Mouse (Mus musculus) embryonic facial prominence, embryonic 14.5 days (tissue): ENCODE data around the gene Shroom3. TPM values are rescaled to one million over a fixed set of nuclear protein-coding genes. Genes with fewer than 3 reads are reported as not detected.

Experiments
- ATAC-seq: fragments of 200-750 bp; cut with Nextera tagmentation; 2 replicates; pipeline ENCODE4 v1.8.0; 2017; ENCODE audit warnings: low read depth, moderate number of reproducible peaks, moderate TSS enrichment
- DNase-seq: peaks from one replicate; pipeline ENCODE4 v3.0.0-alpha.2; 2015; ENCODE audit warnings: low spot score
- H3K27ac ChIP-seq: fragments of 300-500 bp; sonication (generic); replicated peaks from 2 replicates; pipeline ENCODE4 v1.5.1; 2014; ENCODE audit warnings: low read depth, mild to moderate bottlenecking, low read length, moderate library complexity
- H3K27me3 ChIP-seq: fragments of 300-500 bp; sonication (generic); replicated peaks from 2 replicates; pipeline ENCODE4 v1.6.1; 2014; ENCODE audit warnings: low read length; ENCODE audit not compliant: control insufficient read depth, insufficient read depth
- H3K36me3 ChIP-seq: fragments of 300-500 bp; sonication (generic); 2 replicates; pipeline ENCODE4 v1.6.1; 2014; ENCODE audit warnings: low read length, mixed read lengths; ENCODE audit not compliant: control insufficient read depth, insufficient read depth
- H3K4me1 ChIP-seq: fragments of 300-500 bp; sonication (generic); 2 replicates; pipeline ENCODE4 v1.6.1; 2014; ENCODE audit warnings: antibody characterized with exemption, low read length; ENCODE audit not compliant: control insufficient read depth, insufficient read depth
- H3K4me2 ChIP-seq: fragments of 300-500 bp; sonication (generic); 2 replicates; pipeline ENCODE4 v1.6.1; 2014; ENCODE audit warnings: low read depth, mild to moderate bottlenecking, low read length, moderate library complexity, mixed read lengths
- H3K4me3 ChIP-seq: fragments of 300-500 bp; sonication (generic); 2 replicates; pipeline ENCODE4 v1.5.1; 2014; ENCODE audit warnings: low read depth, mild to moderate bottlenecking, low read length
- H3K9ac ChIP-seq: fragments of 300-500 bp; sonication (generic); 2 replicates; pipeline ENCODE4 v1.6.1; 2014; ENCODE audit warnings: low read depth, mild to moderate bottlenecking, low read length, moderate library complexity, mixed read lengths
- H3K9me3 ChIP-seq: fragments of 300-500 bp; sonication (generic); 2 replicates; pipeline ENCODE4 v1.6.1; 2016; ENCODE audit warnings: low read length; ENCODE audit not compliant: control insufficient read depth
- WGBS: fragments of 180-500 bp; shearing (Covaris S2); extraction: QIAGEN DNeasy Blood & Tissue Kit; methylation state at CpG from one replicate; pipeline ENCODE4 v1.1.7; 2014; 5-methylcytosine and 5-hydroxymethylcytosine counted together
- polyA plus RNA-seq: library from polyadenylated mRNA; unstranded; fragments of >200 nt; fragmentation: Nextera tagmentation; extraction: Ambion mirVana; gene quantifications from 2 replicates; pipeline ENCODE4 v1.2.1, GENCODE M21; 2014

Shroom3 gene
- polyA plus RNA-seq, 1 experiment from 2014 or later: 3.4 TPM

DNA sequence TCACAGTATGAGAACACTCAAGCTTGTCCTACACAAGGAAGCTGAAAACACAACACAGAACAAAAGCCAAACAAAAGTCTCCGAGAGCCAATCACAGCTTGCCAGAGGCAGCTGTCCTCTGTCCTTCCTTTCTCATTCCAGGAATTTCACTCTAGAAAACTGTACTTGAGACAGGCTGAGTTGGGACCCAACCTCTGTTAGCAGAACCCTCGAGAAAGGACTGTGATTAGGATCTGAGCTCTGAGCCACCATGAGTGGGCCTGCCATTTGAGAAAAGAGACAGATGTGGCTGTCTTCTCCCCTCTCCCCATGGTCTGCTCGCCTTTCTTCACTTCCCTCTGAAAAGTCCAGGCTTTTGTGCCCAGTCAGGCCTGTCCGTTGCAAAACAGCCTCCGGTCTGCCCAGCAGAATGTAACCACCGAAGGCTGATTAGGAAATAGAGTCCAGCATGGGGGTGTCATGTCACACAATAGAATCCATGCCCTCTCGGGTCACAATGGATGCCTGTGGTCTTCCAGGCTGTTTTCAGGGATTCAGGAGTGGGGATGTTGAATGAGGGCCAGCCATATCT lies 24.8 kb downstream of the Shroom3 start:
- Histone ChIP-seq H3K27me3 (no peaks in the 10 kb centered on the region), H3K27ac (no peak overlapping the region), H3K4me3 (no peak overlapping the region), H3K36me3 (no peaks in the 10 kb centered on the region), H3K4me1 (no peaks in the 10 kb centered on the region), H3K9ac (no peak overlapping the region), H3K4me2 (no peak overlapping the region), H3K9me3 (no peaks in the 10 kb centered on the region)
- no peak for ATAC-seq
- no peak for DNase-seq
- 45% methylated on average over 7 of the region's 7 CpGs for WGBS

DNA sequence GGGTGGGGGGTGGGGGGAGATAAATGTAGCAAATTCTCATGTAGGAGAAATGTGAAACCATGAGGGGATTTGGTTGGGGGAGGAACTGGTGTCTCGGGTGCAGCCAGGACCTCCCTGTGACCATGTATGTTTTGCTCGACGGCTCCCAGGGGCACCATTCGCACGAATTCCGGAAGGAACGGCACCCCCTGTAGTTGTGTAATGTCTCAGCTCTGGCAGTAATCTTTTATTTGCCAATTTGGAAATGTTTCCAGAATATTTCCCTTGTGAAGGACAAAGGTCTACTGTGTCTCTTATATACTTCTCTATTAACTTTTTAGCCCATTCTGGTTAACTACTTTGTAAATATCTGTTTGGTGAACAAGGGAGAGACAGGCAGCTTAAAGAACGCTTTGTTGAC lies 27.5 kb downstream of the Shroom3 start:
- Histone ChIP-seq H3K9ac (no peak overlapping the region), H3K27me3 (no peaks in the 10 kb centered on the region), H3K4me3 (no peak overlapping the region), H3K36me3 (no peaks in the 10 kb centered on the region), H3K4me1 (no peaks in the 10 kb centered on the region), H3K27ac (no peak overlapping the region), H3K4me2 (no peak overlapping the region), H3K9me3 (no peaks in the 10 kb centered on the region)
- DNase-seq (no peak), ATAC-seq (no peak)
- 52% methylated on average over 8 of the region's 8 CpGs for WGBS

GRCm38 (mm10) chr5:92711666-92712290 lies 28.5 kb downstream of the Shroom3 start:
- H3K27me3 ChIP-seq: no peaks in the 10 kb centered on the region
- no peak overlapping the region for H3K4me2 ChIP-seq
- H3K4me1 ChIP-seq: no peaks in the 10 kb centered on the region
- H3K27ac ChIP-seq: no peak overlapping the region
- no peaks in the 10 kb centered on the region for H3K36me3 ChIP-seq
- 58% methylated on average over 5 of the region's 5 CpGs for WGBS
- ATAC-seq: no peak
- H3K4me3 ChIP-seq: no peak overlapping the region
- no peak for DNase-seq
- no peak overlapping the region for H3K9ac ChIP-seq
- no peaks in the 10 kb centered on the region for H3K9me3 ChIP-seq

DNA sequence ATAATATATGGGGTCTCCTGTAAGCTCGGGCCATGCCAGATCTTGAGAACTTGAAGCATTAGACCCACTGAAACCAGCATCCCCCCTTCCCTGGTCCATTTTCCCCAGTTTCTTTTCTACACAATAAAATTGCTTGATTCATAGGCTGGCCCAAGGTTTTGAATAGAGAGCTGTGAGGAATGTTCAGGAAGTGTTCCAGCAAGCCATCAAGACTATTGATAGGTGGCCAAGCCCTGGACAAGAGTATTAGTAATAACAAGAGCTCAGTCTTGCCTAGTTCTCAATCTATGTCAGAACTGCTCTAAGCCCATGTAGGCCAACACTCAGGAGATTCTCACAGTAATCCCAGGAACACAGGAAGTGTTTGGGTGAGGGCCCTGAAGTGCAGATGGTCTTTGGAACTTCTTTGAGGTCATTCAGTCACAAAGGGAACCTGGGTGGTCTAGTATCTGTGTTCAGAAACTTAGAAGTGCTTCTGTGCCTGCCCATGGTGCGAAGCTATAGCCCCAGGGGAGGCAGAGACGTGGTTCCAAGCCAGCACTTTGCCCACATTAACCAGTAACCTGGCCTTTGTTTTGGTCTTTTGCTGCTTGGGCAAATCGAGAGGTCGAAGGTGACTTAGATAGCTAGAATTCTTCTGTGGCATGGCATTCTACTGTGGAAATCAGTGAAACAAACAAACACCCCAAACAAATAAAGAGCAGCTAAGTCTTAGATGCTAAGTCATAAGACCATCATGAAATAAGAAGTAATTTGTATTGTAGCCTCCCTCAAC lies 29.6 kb downstream of the Shroom3 start:
- Histone ChIP-seq H3K36me3 (no peaks in the 10 kb centered on the region), H3K4me2 (no peak overlapping the region), H3K9ac (no peak overlapping the region), H3K27ac (no peak overlapping the region), H3K4me1 (no peaks in the 10 kb centered on the region), H3K4me3 (no peak overlapping the region), H3K9me3 (no peaks in the 10 kb centered on the region), H3K27me3 (no peaks in the 10 kb centered on the region)
- ATAC-seq (no peak), DNase-seq (no peak)
- WGBS: 79% methylated on average over 5 of the region's 5 CpGs

GRCm38 (mm10) chr5:92714886-92715285 lies 31.7 kb downstream of the Shroom3 start:
- H3K4me2 ChIP-seq: no peak overlapping the region
- 95% methylated on average over 2 of the region's 2 CpGs for WGBS
- no peak overlapping the region for H3K27ac ChIP-seq
- no peaks in the 10 kb centered on the region for H3K4me1 ChIP-seq
- DNase-seq: no peak
- no peaks in the 10 kb centered on the region for H3K27me3 ChIP-seq
- H3K9ac ChIP-seq: no peak overlapping the region
- H3K9me3 ChIP-seq: no peaks in the 10 kb centered on the region
- ATAC-seq: no peak
- no peaks in the 10 kb centered on the region for H3K36me3 ChIP-seq
- H3K4me3 ChIP-seq: no peak overlapping the region

- Histone ChIP-seq H3K4me2 (no peak overlapping the region), H3K4me1 (no peaks in the 10 kb centered on the region), H3K9ac (no peak overlapping the region), H3K4me3 (no peak overlapping the region), H3K9me3 (no peaks in the 10 kb centered on the region), H3K27ac (no peak overlapping the region), H3K27me3 (no peaks in the 10 kb centered on the region), H3K36me3 (no peaks in the 10 kb centered on the region)
- no peak for ATAC-seq
- DNase-seq: no peak
- WGBS: 73% methylated on average over 11 of the region's 11 CpGs
Observed at GRCm38 (mm10) chr5:92715319-92715718, 32.1 kb downstream of the Shroom3 start.

GRCm38 (mm10) chr5:92715890-92716289 lies 32.7 kb downstream of the Shroom3 start:
- no peaks in the 10 kb centered on the region for H3K9me3 ChIP-seq
- no peak overlapping the region for H3K27ac ChIP-seq
- no peaks in the 10 kb centered on the region for H3K4me1 ChIP-seq
- 70% methylated on average over 2 of the region's 2 CpGs for WGBS
- H3K27me3 ChIP-seq: no peaks in the 10 kb centered on the region
- no peak overlapping the region for H3K4me2 ChIP-seq
- no peak overlapping the region for H3K9ac ChIP-seq
- no peaks in the 10 kb centered on the region for H3K36me3 ChIP-seq
- no peak overlapping the region for H3K4me3 ChIP-seq
- DNase-seq: no peak
- ATAC-seq: no peak

DNA sequence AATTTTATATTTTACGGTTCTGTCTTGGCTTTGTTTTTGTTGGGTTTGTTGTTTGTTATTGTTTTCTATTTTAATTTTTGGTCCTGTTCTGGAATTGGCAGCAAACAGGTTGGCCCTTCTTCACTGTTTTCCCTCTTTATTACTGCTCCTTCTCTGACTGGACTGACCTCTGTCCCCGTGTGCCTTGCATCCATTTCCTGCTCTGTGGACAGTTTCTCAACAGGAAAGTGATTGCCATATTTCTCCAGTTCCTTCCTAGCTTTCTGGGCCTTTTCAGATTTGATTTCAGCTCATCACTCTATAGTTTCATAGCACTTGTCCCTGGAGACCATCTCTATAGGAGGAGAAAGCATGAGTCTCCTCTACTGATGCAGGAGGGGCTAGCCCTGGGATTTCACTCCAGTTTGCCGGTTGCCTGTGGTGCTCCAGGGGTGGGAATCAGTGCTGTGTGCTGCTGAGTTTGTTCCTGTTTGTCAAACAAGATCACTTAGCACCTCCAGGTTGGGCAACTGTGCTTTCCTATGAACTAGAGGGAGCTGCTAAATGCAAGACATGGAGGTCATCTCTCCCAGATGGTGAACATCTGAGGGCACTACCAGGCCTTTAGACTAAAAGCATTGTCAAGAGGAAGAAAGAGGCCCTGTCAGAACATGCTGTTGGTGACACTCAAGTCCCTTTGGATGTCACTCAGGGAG lies 34.6 kb downstream of the Shroom3 start:
- no peaks in the 10 kb centered on the region for H3K36me3 ChIP-seq
- H3K27me3 ChIP-seq: no peaks in the 10 kb centered on the region
- H3K4me2 ChIP-seq: no peak overlapping the region
- H3K4me1 ChIP-seq: no peaks in the 10 kb centered on the region
- WGBS: 56% methylated on average over 3 of the region's 3 CpGs
- no peak for DNase-seq
- ATAC-seq: no peak
- no peaks in the 10 kb centered on the region for H3K9me3 ChIP-seq
- no peak overlapping the region for H3K4me3 ChIP-seq
- H3K9ac ChIP-seq: no peak overlapping the region
- H3K27ac ChIP-seq: no peak overlapping the region
